Mouse (Mus musculus) lung, embryonic 15.5 days (tissue): ENCODE data around the gene Zfp276. TPM values are rescaled to one million over a fixed set of nuclear protein-coding genes. Genes with fewer than 3 reads are reported as not detected.
"Not testable (repeated sequence)": the region's sequence is repeated elsewhere in the genome, so short reads cannot be mapped to it uniquely, and the experiment has no call there.

ENCODE experiments used
- ATAC-seq: fragments of 200-750 bp; cut with Nextera tagmentation; 2 replicates; pipeline ENCODE4 v1.8.0; 2017; ENCODE audit warnings: moderate number of reproducible peaks, borderline replicate concordance; ENCODE audit not compliant: low FRiP score, low TSS enrichment; ENCODE audit errors: extremely low read depth
- H3K27ac ChIP-seq: fragments of 300-500 bp; sonication (generic); 2 replicates; pipeline ENCODE4 v1.5.1; 2015; ENCODE audit warnings: moderate library complexity, mild to moderate bottlenecking, inconsistent platforms
- H3K27me3 ChIP-seq: fragments of 300-500 bp; sonication (generic); 2 replicates; pipeline ENCODE4 v1.6.1; 2015; ENCODE audit warnings: inconsistent platforms
- H3K36me3 ChIP-seq: fragments of 300-500 bp; sonication (generic); 2 replicates; pipeline ENCODE4 v1.6.1; 2015; ENCODE audit warnings: inconsistent platforms
- H3K4me1 ChIP-seq: fragments of 300-500 bp; sonication (generic); 2 replicates; pipeline ENCODE4 v1.6.1; 2015; ENCODE audit warnings: inconsistent platforms
- H3K4me2 ChIP-seq: fragments of 300-500 bp; sonication (generic); 2 replicates; pipeline ENCODE4 v1.6.1; 2015; ENCODE audit warnings: inconsistent platforms, mild to moderate bottlenecking, moderate library complexity
- H3K4me3 ChIP-seq: fragments of 300-500 bp; sonication (generic); 2 replicates; pipeline ENCODE4 v1.5.1; 2015; ENCODE audit warnings: mild to moderate bottlenecking, inconsistent platforms
- H3K9ac ChIP-seq: fragments of 300-500 bp; sonication (generic); 2 replicates; pipeline ENCODE4 v1.6.1; 2015; ENCODE audit warnings: inconsistent platforms
- H3K9me3 ChIP-seq: fragments of 300-500 bp; sonication (generic); 2 replicates; pipeline ENCODE4 v1.6.1; 2016; ENCODE audit warnings: inconsistent platforms
- WGBS: fragments of 180-500 bp; shearing (Covaris S2); methylation state at CpG from one replicate; pipeline ENCODE4 v1.1.7; 2015; 5-methylcytosine and 5-hydroxymethylcytosine counted together
- polyA plus RNA-seq: library from polyadenylated mRNA; unstranded; fragments of >200 nt; fragmentation: Nextera tagmentation; extraction: Ambion mirVana; gene quantifications from 2 replicates; pipeline ENCODE4 v1.2.1, GENCODE M21; 2015

Gene Zfp276
- polyA plus RNA-seq, 1 experiment from 2014 or later, result 21.6 TPM

DNA sequence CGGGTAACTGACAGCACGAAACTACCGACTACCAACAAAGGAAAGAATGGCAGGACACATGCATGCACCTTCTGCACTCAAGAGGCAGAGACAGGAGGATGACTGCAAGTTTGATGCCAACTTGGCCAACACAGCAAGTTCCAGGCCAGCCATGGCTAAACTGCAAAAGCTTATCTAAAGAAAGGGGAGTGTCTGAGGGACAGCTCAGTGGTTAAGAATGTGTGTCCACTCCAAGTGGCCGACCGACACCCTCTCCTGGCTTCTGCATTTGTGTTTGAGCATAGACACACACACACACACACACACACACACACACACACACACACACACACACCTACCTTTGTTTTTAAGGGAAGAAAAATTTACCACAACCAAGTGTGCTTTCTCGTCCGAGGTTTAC is 24.4 kb downstream of the Zfp276 start:
- Histone ChIP-seq H3K27ac (no peak overlapping the region), H3K9ac (no peak overlapping the region), H3K27me3 (no peaks in the 10 kb centered on the region), H3K36me3 (peaks cover 16% of the 10 kb centered on the region; the same call in 1 of the 2 replicates), H3K4me3 (no peak overlapping the region), H3K9me3 (no peaks in the 10 kb centered on the region), H3K4me1 (no peaks in the 10 kb centered on the region), H3K4me2 (no peak overlapping the region)
- 69% methylated on average over 7 of the region's 7 CpGs for WGBS
- ATAC-seq, result no peak

DNA sequence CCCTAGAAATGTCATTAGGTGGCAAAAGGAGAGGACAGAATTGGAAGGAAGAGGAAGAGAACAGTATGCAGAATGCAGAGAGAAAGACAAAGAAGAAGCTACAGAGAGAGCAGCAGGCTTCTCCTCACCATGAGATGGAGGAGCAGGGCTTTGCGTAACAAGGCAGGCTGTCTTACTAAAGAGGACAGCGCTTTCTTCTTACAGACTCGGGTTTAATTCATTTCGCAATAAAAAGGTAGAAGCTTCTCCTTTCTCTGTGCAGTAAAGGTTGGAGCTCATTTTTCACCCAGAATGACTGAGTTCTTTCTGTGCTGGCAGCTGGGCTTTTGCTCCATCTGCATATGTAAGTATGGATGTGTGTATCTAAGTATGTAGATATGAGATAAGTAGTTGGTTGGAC is 25.8 kb downstream of the Zfp276 start:
- ATAC-seq, result no peak
- H3K27ac ChIP-seq, result no peak overlapping the region
- no peaks in the 10 kb centered on the region for H3K9me3 ChIP-seq
- H3K9ac ChIP-seq, result no peak overlapping the region
- no peaks in the 10 kb centered on the region for H3K27me3 ChIP-seq
- no peak overlapping the region for H3K4me3 ChIP-seq
- no peaks in the 10 kb centered on the region for H3K4me1 ChIP-seq
- 88% methylated on average over 4 of the region's 4 CpGs for WGBS
- no peak overlapping the region for H3K4me2 ChIP-seq
- peaks cover 16% of the 10 kb centered on the region; the same call in 1 of the 2 replicates for H3K36me3 ChIP-seq

DNA sequence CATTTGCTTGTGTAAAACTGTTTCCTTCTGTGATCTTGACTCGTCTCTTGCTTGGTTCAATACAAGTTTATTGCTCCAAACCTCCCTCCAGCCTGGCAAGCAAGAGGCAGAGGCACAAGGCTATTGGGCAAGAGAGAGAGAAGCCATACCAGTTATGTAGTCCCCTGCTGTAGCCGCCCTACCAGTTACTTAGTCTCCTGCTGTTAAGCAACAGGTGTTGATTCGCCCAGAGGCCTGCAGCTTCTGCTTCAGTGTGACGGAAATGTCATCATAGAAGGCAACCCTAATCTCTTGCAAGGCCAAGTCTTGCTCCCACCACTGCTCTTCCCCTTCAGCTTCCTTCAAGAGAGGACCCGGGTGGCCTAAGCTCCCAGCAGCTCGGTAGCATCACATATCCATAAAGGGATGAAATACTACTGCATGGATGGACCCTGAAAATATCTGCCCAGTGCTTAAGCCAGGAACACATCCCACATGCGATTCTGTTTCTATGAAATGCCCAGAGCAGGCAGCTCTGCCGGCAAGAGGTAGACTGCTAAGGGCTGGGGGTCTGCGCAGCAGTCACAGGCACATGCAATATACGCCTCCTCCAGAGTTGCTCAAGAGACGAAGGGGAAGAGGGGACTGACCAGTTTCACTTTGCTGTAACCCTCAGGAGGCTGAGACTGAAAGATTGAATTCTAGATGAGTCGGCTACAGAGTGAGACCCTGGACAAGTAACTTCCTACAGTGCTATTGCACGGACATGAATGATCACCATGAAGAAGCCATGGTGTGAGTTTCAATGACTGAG is 26.5 kb downstream of the Zfp276 start:
- Histone ChIP-seq H3K4me1 (no peaks in the 10 kb centered on the region), H3K4me3 (no peak overlapping the region), H3K27ac (no peak overlapping the region), H3K9me3 (no peaks in the 10 kb centered on the region), H3K27me3 (no peaks in the 10 kb centered on the region), H3K9ac (no peak overlapping the region), H3K36me3 (peaks cover 16% of the 10 kb centered on the region; the same call in 1 of the 2 replicates), H3K4me2 (no peak overlapping the region)
- no peak for ATAC-seq
- 85% methylated on average over 13 of the region's 13 CpGs for WGBS

DNA sequence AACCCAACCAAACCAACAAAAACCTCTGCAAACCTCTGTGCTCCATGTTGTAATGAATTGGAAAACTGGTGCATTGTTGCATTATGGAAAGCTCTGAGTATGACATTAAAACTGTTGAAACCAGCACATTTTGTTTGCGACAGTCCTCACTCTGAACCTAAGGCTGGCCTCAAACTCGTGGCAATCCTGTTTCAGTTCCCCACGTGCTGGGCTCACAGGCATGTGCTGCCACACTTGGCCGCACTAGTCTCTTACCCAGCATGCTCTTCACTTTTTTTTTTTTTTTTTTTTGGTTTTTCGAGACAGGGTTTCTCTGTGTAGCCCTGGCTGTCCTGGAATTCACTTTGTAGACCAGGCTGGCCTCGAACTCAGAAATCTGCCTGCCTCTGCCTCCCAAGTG is 29.0 kb downstream of the Zfp276 start:
- not testable (repeated sequence) for H3K4me2 ChIP-seq, ATAC-seq, H3K9ac ChIP-seq, H3K27ac ChIP-seq, H3K4me1 ChIP-seq, H3K27me3 ChIP-seq, H3K9me3 ChIP-seq, H3K4me3 ChIP-seq
- 91% methylated on average over 5 of the region's 6 CpGs for WGBS
- H3K36me3 ChIP-seq, result peaks cover 20% of the 10 kb centered on the region

DNA sequence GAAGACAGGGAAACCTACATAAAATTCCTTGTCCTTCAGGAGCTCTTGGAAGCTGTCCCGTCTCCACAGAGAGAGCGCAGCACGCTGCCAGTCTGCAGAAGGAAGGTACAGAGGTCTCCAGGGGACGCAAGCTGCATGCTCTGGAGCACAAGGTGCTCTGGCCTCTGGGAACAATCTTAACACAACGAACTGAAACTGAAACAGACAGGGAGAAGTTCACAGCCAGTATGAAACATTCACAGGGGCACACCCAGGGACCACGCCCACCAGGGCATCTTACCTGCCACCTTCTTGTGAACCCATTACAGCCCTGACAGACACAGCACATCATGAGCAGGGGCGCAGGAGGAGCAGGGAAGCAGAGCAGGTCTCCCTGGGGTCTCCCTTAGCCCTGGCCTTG is 30.0 kb downstream of the Zfp276 start:
- Histone ChIP-seq H3K9me3 (no peaks in the 10 kb centered on the region), H3K4me1 (no peaks in the 10 kb centered on the region), H3K4me3 (no peak overlapping the region), H3K27me3 (no peaks in the 10 kb centered on the region), H3K9ac (no peak overlapping the region), H3K27ac (no peak overlapping the region), H3K4me2 (no peak overlapping the region), H3K36me3 (peaks cover 26% of the 10 kb centered on the region)
- no peak for ATAC-seq
- 75% methylated on average over 7 of the region's 7 CpGs for WGBS

DNA sequence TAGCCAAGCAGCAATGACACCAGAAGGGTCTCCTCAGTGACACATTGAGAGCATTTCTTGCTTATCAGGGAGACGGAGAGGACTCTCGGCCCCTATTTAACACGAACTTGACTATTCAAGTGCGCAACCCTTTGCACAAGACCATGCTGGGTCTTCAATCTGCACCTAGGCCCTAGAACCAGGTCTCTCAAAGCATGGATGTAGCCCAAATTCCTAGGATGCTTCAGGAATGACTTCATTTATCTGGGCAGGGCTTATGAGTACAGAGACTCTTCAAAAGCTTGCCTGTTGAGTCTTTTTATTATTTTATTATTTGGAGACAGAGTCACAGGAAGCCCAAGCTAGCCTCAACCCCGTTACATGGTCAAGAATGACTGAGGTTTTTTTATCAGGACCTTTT is 30.5 kb downstream of the Zfp276 start:
- Histone ChIP-seq H3K36me3 (peaks cover 31% of the 10 kb centered on the region), H3K27ac (no peak overlapping the region), H3K27me3 (no peaks in the 10 kb centered on the region), H3K9me3 (no peaks in the 10 kb centered on the region), H3K4me3 (no peak overlapping the region), H3K4me2 (no peak overlapping the region), H3K9ac (no peak overlapping the region), H3K4me1 (no peaks in the 10 kb centered on the region)
- WGBS, result 64% methylated on average over 5 of the region's 5 CpGs
- no peak for ATAC-seq

DNA sequence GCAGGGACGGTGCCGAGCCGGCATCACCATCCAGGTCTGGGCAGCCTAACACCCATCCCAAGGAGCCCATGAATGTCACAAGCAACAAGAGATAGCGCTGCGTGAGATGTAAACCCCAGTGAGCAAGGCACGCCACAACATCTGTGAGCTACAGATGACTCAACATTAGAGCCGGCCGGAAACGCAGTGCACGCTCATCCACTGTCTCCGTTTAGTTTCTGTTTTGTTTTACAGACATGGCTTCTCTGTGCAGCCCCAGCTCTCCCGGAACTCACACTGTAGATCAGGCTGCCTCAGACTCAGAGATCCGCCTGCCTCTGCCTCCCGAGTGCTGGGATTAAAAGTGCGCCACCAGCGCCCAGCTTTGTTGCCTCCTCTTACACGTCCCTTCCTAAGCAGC is 33.4 kb downstream of the Zfp276 start:
- no peaks in the 10 kb centered on the region for H3K4me1 ChIP-seq
- H3K9me3 ChIP-seq, result no peaks in the 10 kb centered on the region
- no peak overlapping the region for H3K27ac ChIP-seq
- H3K27me3 ChIP-seq, result no peaks in the 10 kb centered on the region
- H3K4me3 ChIP-seq, result no peak overlapping the region
- no peak overlapping the region for H3K9ac ChIP-seq
- no peak for ATAC-seq
- peaks cover 28% of the 10 kb centered on the region for H3K36me3 ChIP-seq
- no peak overlapping the region for H3K4me2 ChIP-seq
- WGBS, result 94% methylated on average over 17 of the region's 17 CpGs

DNA sequence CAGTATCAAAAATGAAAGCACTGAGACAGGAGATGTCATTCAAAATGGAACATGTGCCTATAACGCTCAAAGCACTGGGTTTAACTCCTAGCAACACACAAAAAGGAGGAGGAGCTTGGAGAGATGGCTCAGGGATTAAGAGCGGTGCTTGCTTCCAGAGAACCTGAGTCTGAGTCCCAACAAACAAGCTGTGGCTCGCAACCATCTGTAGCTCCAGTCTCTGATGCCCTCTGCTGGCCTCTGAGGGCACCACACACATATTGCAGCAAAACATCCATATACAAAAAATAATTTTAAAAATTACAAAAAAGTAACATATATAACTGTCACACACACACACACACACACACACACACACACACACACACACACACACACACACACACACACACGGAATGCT is 36.2 kb downstream of the Zfp276 start:
- no peaks in the 10 kb centered on the region for H3K4me1 ChIP-seq
- H3K9ac ChIP-seq, result no peak overlapping the region
- H3K27me3 ChIP-seq, result no peaks in the 10 kb centered on the region
- no peak for ATAC-seq
- H3K4me2 ChIP-seq, result no peak overlapping the region
- H3K27ac ChIP-seq, result no peak overlapping the region
- no peak overlapping the region for H3K4me3 ChIP-seq
- H3K9me3 ChIP-seq, result no peaks in the 10 kb centered on the region
- WGBS, result 66% methylated on average over 4 of the region's 4 CpGs
- peaks cover 42% of the 10 kb centered on the region for H3K36me3 ChIP-seq

DNA sequence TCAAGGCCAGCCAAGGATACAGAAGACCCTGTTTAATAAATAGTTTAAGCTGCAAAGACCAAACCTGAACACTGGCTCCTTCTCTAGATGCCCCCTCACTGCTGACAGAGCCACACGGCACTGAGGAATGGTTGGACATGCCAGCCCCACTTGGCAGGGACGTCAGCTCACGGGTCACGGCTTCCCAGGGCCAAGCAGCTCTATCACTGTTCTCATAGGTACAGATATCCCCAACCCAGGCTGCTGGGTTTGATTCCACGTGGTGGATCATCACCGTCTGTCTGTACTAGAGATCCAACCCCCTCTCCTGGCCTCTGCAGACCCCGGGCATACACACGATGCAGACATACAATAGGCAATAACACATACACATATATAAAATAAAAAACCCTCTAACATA is 36.7 kb downstream of the Zfp276 start:
- no peaks in the 10 kb centered on the region for H3K9me3 ChIP-seq
- H3K4me3 ChIP-seq, result no peak overlapping the region
- H3K27me3 ChIP-seq, result no peaks in the 10 kb centered on the region
- H3K4me2 ChIP-seq, result no peak overlapping the region
- peaks cover 46% of the 10 kb centered on the region for H3K36me3 ChIP-seq
- no peaks in the 10 kb centered on the region for H3K4me1 ChIP-seq
- ATAC-seq, result no peak
- no peak overlapping the region for H3K9ac ChIP-seq
- H3K27ac ChIP-seq, result no peak overlapping the region
- WGBS, result 91% methylated on average over 8 of the region's 8 CpGs

DNA sequence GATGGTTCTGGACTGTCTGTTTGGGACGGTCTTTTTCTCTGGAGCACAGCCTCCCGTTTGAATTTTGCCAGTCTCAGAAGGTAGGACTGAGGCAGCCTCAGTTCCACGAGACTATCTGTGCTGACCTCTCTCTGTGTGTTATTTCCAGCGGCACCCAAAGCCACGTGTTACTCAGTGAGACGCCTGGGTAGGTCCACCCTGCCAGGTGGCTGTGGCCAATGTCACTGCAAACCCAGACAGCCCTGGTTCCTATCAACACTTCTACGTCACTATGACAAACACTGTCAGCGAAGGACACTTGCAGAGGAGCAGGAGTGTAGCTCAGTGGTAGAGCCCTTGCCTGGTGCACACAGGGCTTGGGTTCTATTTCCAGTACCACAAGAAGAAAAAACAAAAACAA is 37.7 kb downstream of the Zfp276 start:
- H3K4me1 ChIP-seq, result no peaks in the 10 kb centered on the region
- no peak overlapping the region for H3K4me2 ChIP-seq
- H3K27ac ChIP-seq, result no peak overlapping the region
- H3K36me3 ChIP-seq, result peaks cover 46% of the 10 kb centered on the region
- ATAC-seq, result no peak
- WGBS, result 87% methylated on average over 8 of the region's 8 CpGs
- H3K4me3 ChIP-seq, result no peak overlapping the region
- H3K27me3 ChIP-seq, result no peaks in the 10 kb centered on the region
- no peaks in the 10 kb centered on the region for H3K9me3 ChIP-seq
- no peak overlapping the region for H3K9ac ChIP-seq

DNA sequence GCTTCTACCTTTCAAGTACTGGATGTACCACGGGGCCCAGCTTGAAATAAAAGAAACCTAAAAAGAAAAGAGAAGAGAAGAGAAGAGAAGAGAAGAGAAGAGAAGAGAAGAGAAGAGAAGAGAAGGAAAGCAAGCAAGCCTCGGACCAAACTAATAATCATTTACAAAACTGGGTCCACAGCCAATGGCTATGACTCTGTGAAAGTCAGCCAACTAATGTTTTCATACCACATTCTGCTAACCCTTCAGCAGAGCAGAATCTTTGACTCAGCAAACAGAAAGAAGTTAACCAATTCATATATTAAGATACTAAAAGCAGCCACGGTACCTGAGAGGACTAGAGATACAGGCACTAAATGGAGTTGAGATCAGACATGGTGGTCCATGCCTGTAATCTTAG is 38.3 kb downstream of the Zfp276 start:
- Histone ChIP-seq H3K4me2 (no peak overlapping the region), H3K9ac (no peak overlapping the region), H3K36me3 (peaks cover 46% of the 10 kb centered on the region), H3K27me3 (no peaks in the 10 kb centered on the region), H3K9me3 (no peaks in the 10 kb centered on the region), H3K4me1 (no peaks in the 10 kb centered on the region), H3K4me3 (no peak overlapping the region), H3K27ac (no peak overlapping the region)
- WGBS, result 78% methylated on average over 3 of the region's 3 CpGs
- ATAC-seq, result no peak

DNA sequence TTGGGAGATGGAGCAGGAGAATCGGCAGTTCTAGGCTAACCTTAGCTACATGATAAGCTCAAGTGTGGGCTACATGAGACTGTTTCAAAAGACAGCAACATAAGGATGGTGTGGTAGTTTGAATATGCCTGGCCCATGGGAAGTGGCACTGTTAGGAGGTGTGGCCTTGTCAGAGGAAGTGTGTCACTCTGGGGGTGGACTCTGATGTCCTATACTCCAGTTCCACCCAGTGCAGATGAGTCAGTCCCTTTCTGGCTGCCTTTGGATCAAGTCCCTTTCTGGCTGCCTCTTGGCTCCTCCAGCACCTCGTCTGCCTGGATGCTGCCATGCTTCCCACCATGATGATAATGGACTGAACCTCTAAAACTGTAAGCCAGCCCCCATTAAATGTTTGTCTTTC is 38.8 kb downstream of the Zfp276 start:
- WGBS, result 80% methylated on average over 2 of the region's 2 CpGs
- no peak overlapping the region for H3K27ac ChIP-seq
- H3K9me3 ChIP-seq, result no peaks in the 10 kb centered on the region
- no peak overlapping the region for H3K4me2 ChIP-seq
- no peaks in the 10 kb centered on the region for H3K4me1 ChIP-seq
- H3K27me3 ChIP-seq, result no peaks in the 10 kb centered on the region
- H3K9ac ChIP-seq, result no peak overlapping the region
- H3K36me3 ChIP-seq, result peaks cover 45% of the 10 kb centered on the region
- ATAC-seq, result no peak
- H3K4me3 ChIP-seq, result no peak overlapping the region

DNA sequence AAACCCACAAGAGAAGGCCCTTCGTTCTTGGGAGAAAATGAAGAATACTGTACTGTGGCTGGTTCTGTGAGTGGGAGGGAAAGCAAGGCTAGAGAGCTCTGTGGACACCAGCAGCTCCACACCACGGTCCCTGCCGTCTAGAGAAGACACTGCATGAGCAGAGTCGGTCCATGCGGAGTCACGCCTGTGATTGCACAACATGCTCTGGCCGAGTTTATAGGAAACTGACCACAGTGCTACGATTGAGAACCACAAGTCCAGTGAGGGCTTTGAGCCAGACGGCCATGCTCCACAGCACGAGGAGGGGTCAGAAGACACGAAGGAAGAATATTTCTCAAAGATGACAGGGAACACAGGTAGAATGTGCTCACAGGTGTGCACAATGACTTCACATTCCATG is 44.3 kb downstream of the Zfp276 start:
- H3K27me3 ChIP-seq, result no peaks in the 10 kb centered on the region
- peaks cover 12% of the 10 kb centered on the region for H3K36me3 ChIP-seq
- ATAC-seq, result no peak
- no peak overlapping the region for H3K4me2 ChIP-seq
- H3K4me3 ChIP-seq, result no peak overlapping the region
- H3K4me1 ChIP-seq, result no peaks in the 10 kb centered on the region
- no peak overlapping the region for H3K9ac ChIP-seq
- no peaks in the 10 kb centered on the region for H3K9me3 ChIP-seq
- 85% methylated on average over 11 of the region's 11 CpGs for WGBS
- H3K27ac ChIP-seq, result no peak overlapping the region
